Comparison of ENCODE assay signal across 1 mouse cellular context in the genomic region with DNA sequence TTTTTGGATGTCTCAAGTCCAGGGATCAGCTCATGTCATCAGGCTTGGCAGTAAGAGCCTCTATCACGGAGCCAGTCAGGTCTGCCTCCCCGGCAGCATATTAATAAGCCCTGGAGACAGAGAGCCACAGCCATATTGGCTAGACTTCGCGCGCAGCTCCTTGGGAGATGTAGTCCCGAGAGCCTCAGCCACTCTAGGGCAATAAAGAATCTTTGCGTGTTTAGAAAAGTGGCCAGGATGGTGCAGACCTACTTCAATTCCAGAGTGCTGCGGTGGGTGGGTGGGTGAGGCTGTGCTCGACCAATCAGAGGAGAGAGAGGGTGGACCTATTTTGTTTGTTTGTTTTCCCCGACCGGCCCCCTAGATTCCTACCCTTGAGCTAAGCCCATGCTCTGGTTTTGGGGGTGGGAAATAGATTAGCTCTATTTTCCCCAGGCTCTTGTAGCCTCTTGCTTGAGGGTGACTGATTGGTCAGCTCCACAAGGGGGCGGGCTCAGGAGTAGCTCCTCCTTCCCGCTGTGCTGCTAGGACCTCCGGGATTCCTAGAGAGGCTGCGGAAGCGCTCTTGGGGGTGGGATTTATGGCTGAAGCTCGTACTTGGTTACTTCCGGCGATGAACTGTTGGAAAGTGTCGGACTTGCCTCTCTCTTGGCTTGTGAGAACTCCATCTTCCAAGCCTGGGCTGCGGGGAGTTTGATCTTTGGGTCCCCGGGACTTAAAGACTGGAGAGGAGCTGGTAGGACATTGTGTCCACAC.
A peak's percentile ranks its signal among the peaks of the same experiment; 100 is the strongest.
TF ChIP-seq lines count a peak whose summit lies in the region.

A gene (plus strand): TSS at position 627 of the 756 bp plus-strand sequence.

TF ChIP-seq in CH12.LX, 34 proteins besides CTCF, POLR2A, EP300 and RAD21 (continued from another document):
- peak; percentile 45; the same call in 1 of the 2 replicates for TF ChIP-seq IRF4 (IDR thresholded peaks at IDR 0.05; ENCODE audit: low read depth, low read length)
- TF ChIP-seq JUND (conservative IDR thresholded peaks at IDR 0.05; ENCODE audit: low read depth, low read length), result peak; percentile 30; the same call in 1 of the 2 replicates
- no peak for TF ChIP-seq POLR2AphosphoS2 (IDR thresholded peaks at IDR 0.05; ENCODE audit: low read depth, low read length)
- TF ChIP-seq E2F4 (IDR thresholded peaks at IDR 0.05; ENCODE audit: insufficient replicate concordance, low read depth, low read length), result peak; percentile 19; the same call in 1 of the 2 replicates
- no peak; the same call in 1 of the 2 replicates for TF ChIP-seq ETS1 (conservative IDR thresholded peaks at IDR 0.05; ENCODE audit: low read depth, low read length)
- no peak for TF ChIP-seq UBTF (IDR thresholded peaks at IDR 0.05; ENCODE audit: low read depth, low read length)
- TF ChIP-seq MAFK (IDR thresholded peaks at IDR 0.05; ENCODE audit: insufficient replicate concordance, low read length), result no peak
- TF ChIP-seq ZMIZ1 (IDR thresholded peaks at IDR 0.05; ENCODE audit: low read depth, low read length), result peak; percentile 68; the same call in 1 of the 2 replicates
- TF ChIP-seq NELFE (IDR thresholded peaks at IDR 0.05; ENCODE audit: low read depth, low read length), result peak; percentile 75
- TF ChIP-seq CHD2 (IDR thresholded peaks at IDR 0.05; ENCODE audit: low read length), result peak; percentile 54
- no peak for TF ChIP-seq PAX5 (IDR thresholded peaks at IDR 0.05; ENCODE audit: low read length)
